Mouse (Mus musculus) urinary bladder, postnatal 0 days (tissue): ENCODE data around the gene Itgb1bp1. TPM values are rescaled to one million over a fixed set of nuclear protein-coding genes. Genes with fewer than 3 reads are reported as not detected.

Source experiments
- polyA plus RNA-seq: library from polyadenylated mRNA; unstranded; fragments of >200 nt; fragmentation: Nextera tagmentation; extraction: Ambion mirVana; gene quantifications from 2 replicates; pipeline ENCODE4 v1.2.1, GENCODE M21; 2015

Gene Itgb1bp1
- 42.5 and 48.1 TPM in 2 replicates for polyA plus RNA-seq

GRCm38 (mm10) chr12:21286243-21286622 is at the start of gene Itgb1bp1:
Gene Itgb1bp1 (minus strand): TSS chr12:21286284.

DNA sequence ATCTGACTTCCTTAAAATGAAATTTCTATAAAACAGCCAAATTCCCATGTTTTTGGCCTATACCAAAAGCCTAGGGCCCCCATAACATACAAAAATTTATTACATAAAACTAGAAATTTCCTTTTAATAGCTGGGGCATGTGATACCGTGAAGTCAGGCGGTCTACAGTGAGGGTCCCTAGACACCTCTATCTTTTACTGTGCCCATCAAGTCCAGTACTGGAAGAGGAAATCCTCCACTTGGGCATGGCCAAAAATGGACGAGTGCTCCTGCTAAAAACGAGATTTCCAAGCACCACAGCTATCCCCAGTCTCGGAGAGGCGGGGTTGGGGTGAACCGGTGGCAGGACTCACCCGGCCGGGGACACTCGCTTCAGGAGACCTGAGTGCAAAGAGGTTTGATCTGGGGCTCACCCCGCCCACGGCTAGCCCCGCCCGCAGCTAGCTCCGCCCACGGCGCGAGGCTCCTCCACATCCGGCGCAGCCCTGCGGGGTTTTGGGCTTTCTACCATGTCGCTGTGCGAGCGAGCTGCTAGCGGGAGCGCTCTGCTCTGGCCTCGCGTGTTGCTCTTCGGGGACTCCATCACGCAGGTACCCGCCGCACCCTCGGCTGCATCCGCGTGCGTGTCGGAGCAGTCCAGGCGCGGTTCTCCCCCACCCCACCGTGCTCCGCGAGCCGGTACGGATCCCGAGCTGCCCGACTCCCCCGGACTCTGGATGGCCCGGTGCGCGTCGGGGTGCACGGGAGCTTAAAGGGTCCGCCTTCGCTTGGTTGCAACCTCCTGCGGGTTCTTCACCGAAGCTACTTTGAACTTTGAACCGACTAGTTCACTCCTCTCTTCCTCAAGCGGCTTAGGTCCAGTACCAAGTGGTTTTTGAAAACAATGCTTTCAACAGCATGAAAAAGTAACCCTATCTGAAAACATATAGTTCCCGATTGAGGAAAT is 30.1 kb upstream of the Itgb1bp1 start, which contains the start of gene Iah1:
Gene Iah1, plus strand, starts transcription at position 467 of the 946 bp plus-strand sequence.

DNA sequence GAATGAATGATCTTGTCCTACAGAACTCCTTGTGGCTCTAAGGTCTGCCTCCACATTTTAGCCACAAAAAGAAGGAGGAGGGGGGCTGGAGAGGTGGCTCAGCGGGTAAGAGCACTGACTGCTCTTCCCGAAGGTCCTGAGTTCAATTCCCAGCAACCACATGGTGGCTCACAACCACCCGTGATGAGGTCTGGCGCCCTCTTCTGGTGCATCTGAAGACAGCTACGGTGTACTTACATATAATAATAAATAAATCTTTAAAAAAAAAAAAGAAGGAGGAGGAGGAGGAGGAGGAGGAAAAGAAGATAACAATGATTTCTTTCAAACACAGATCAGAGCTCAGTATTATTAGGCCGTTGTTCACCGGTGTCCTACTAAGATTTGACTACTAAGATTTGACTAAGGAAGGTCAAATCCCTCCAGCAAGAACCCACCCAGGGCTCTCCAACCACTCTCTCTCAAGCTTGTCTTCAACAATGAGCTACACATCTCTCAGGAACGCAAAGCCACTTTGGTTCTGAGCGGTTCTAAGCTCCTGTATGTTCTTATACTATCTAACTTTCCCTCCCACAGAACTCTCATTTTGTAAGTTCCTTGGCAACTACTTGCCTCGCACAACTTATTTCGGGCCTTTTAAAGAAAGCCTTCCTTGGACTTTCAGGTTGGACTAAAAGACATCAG is 1.2 kb downstream of the Itgb1bp1 start, which contains the start of gene Cpsf3:
Gene Cpsf3, plus strand, starts transcription at position 631 of the 681 bp plus-strand sequence.

Other genes starting within 250 kb of the Itgb1bp1 start
- 47.0 and 48.4 TPM in 2 replicates for gene Cpsf3, start 893 bp downstream of the Itgb1bp1 start, polyA plus RNA-seq
- gene Iah1, start 30.1 kb upstream of the Itgb1bp1 start, polyA plus RNA-seq, result 102 and 104 TPM in 2 replicates
- 21.1 and 21.5 TPM in 2 replicates for gene Adam17, start 87.3 kb upstream of the Itgb1bp1 start, polyA plus RNA-seq
- gene Ywhaq, start 131.4 kb upstream of the Itgb1bp1 start, polyA plus RNA-seq, result 313 and 413 TPM in 2 replicates